8 mouse cellular contexts compared by ENCODE assay signal in genomic region chr1:59763781-59764251, GRCm38 (mm10). TPM values are rescaled to one million over a fixed set of nuclear protein-coding genes. Genes with fewer than 3 reads are reported as not detected.
DNase-seq lines count a peak whose midpoint lies in the region; ATAC-seq and TF ChIP-seq lines count a peak whose summit lies in the region.

No protein-coding gene starts in this region.

- intact Hi-C loops in gastrocnemius, postnatal 36 days (cut with DNase I): loop anchor here (5.0 kb wide), 1 partner anchor 58 kb away; no protein-coding TSS in a partner anchor

- peaks cover 3% of the 10 kb centered on the region; the same call in 1 of the 2 replicates for H3K4me1 ChIP-seq in cortical plate, adult 2 months (ENCODE audit: control insufficient read depth, insufficient read depth, low read length)
- 0 out of 2 replicates have a peak, but pooled peaks cover 8% of the 10 kb centered on the region for H3K4me1 ChIP-seq in intestine, postnatal 0 days (replicated peaks; ENCODE audit: control insufficient read depth, insufficient read depth, low read length)
- peaks cover 27% of the 10 kb centered on the region for H3K4me1 ChIP-seq in liver, embryonic 12.5 days

- no peaks in the 10 kb centered on the region for H3K27me3 ChIP-seq in intestine, postnatal 0 days (replicated peaks; ENCODE audit: control insufficient read depth, insufficient read depth, low read length)
- no peaks in the 10 kb centered on the region for H3K27me3 ChIP-seq in liver, embryonic 12.5 days (replicated peaks)

- peak overlapping the region; percentile 92 for H3K9ac ChIP-seq in intestine, postnatal 0 days (ENCODE audit: low read depth, low read length)
- H3K9ac ChIP-seq in liver, embryonic 12.5 days: peak overlapping the region; percentile 92

- H3K9me3 ChIP-seq in intestine, postnatal 0 days (ENCODE audit: control insufficient read depth): no peaks in the 10 kb centered on the region
- no peaks in the 10 kb centered on the region for H3K9me3 ChIP-seq in liver, embryonic 12.5 days (replicated peaks)

- peak overlapping the region; percentile 99 for H3K4me3 ChIP-seq in cortical plate, adult 2 months (ENCODE audit: insufficient read depth, low read length)
- peak overlapping the region; percentile 91 for H3K4me3 ChIP-seq in intestine, postnatal 0 days (ENCODE audit: low read depth, low read length)
- peak overlapping the region; percentile 89 for H3K4me3 ChIP-seq in liver, embryonic 12.5 days

- H3K36me3 ChIP-seq in intestine, postnatal 0 days (ENCODE audit: control insufficient read depth, insufficient read depth): no peaks in the 10 kb centered on the region
- H3K36me3 ChIP-seq in liver, embryonic 12.5 days: no peaks in the 10 kb centered on the region

- no peak for TF ChIP-seq CTCF in cortical plate, adult 2 months (IDR thresholded peaks at IDR 0.05; ENCODE audit: extremely low read depth, insufficient read depth, low read length)
- no peak for TF ChIP-seq CTCF in intestine, postnatal 0 days (IDR thresholded peaks at IDR 0.05; ENCODE audit: low read depth)

- H3K4me2 ChIP-seq in intestine, postnatal 0 days (replicated peaks; ENCODE audit: low read depth): peak overlapping the region; percentile 83
- peak overlapping the region; percentile 100 for H3K4me2 ChIP-seq in liver, embryonic 12.5 days

- no peak for TF ChIP-seq POLR2A in cortical plate, adult 2 months (IDR thresholded peaks at IDR 0.05; ENCODE audit: extremely low read depth, insufficient read depth, low read length)

- peak; percentile 62 for DNase-seq in 3T3-L1 (ENCODE audit: low read depth, low spot score)
- peak; percentile 47 for DNase-seq in MEL-GATA-1-ER (ENCODE audit: extremely low read depth, low read depth)
- DNase-seq in gastrocnemius, postnatal 36 days: peak; percentile 32 to 63
- peak; percentile 82 for DNase-seq in neural tube, embryonic 10.5 days (ENCODE audit: extremely low spot score, low spot score)
- peak; percentile 43 for DNase-seq in urinary bladder, postnatal 25 days (ENCODE audit: low spot score)

- H3K27ac ChIP-seq in cortical plate, adult 2 months (ENCODE audit: insufficient read depth, low read length): peak overlapping the region; percentile 95
- peak overlapping the region; percentile 97 for H3K27ac ChIP-seq in intestine, postnatal 0 days (ENCODE audit: low read depth, low read length)
- H3K27ac ChIP-seq in liver, embryonic 12.5 days: peak overlapping the region; percentile 83

- ATAC-seq in intestine, postnatal 0 days: peak; percentile 52
- peak; percentile 58 for ATAC-seq in liver, embryonic 12.5 days

- 1% methylated on average over 42 of the region's 55 CpGs for WGBS in intestine, postnatal 0 days
- under 1% methylated on average over 49 of the region's 55 CpGs for WGBS in liver, embryonic 12.5 days (ENCODE audit: insufficient replicate concordance)

RNA-seq across cellular contexts. Expression of gene Bmpr2, which starts 0.6 kb away (rescaled TPM):
- polyA plus RNA-seq in cortical plate, adult 2 months (2012; rRNA removed): 28.3 and 29.7 TPM in 2 replicates
- total RNA-seq in gastrocnemius, postnatal 36 days (2021): 10 to 100 TPM; 40.1 to 40.8 TPM
- polyA plus RNA-seq in intestine, postnatal 0 days (2015; fragmentation: Nextera tagmentation; extraction: Ambion mirVana): 5.9 and 6.4 TPM in 2 replicates
- polyA plus RNA-seq in liver, embryonic 12.5 days (2016; fragmentation: Nextera tagmentation; extraction: Ambion mirVana): 1.5 and 1.8 TPM in 2 replicates

Comparison
In these comparisons a context has a peak if more than half of its experiments do, and no peak if none do; other contexts are left out.
1. Peak in every context shown above with its lines: DNase-seq, ATAC-seq, H3K4me3 ChIP-seq and H3K27ac ChIP-seq.